In genomic region chr3:101109558-101110021, GRCm38 (mm10) we compare ENCODE assay signal across 8 mouse cellular contexts. TPM values are rescaled to one million over a fixed set of nuclear protein-coding genes. Genes with fewer than 3 reads are reported as not detected.
A peak's percentile ranks its signal among the peaks of the same experiment; 100 is the strongest.
DNase-seq lines count a peak whose midpoint lies in the region; ATAC-seq and TF ChIP-seq lines count a peak whose summit lies in the region.

No protein-coding gene starts in this region.

- H3K9me3 ChIP-seq in forebrain, embryonic 10.5 days, result no peaks in the 10 kb centered on the region
- no peaks in the 10 kb centered on the region for H3K9me3 ChIP-seq in hindbrain, embryonic 16.5 days (ENCODE audit: control insufficient read depth, low read length)

- peak overlapping the region; percentile 96 for H3K27ac ChIP-seq in forebrain, embryonic 10.5 days
- H3K27ac ChIP-seq in hindbrain, embryonic 16.5 days (ENCODE audit: low read depth, low read length), result peak overlapping the region; percentile 80
- no peak overlapping the region for H3K27ac ChIP-seq in liver, adult 2 months (replicated peaks; ENCODE audit: insufficient read depth, low read depth, low read length)

- under 1% methylated on average over 44 of the region's 47 CpGs for WGBS in forebrain, embryonic 10.5 days
- under 1% methylated on average over 30 of the region's 47 CpGs for WGBS in hindbrain, embryonic 16.5 days
- WGBS in liver, adult 2 months, result under 1% methylated on average over 47 of the region's 47 CpGs

- H3K9ac ChIP-seq in hindbrain, embryonic 16.5 days (ENCODE audit: low read depth, low read length), result peak overlapping the region; percentile 94
- peak overlapping the region; percentile 49 for H3K9ac ChIP-seq in liver, adult 2 months (ENCODE audit: low read depth, low read length)

- peaks cover 22% of the 10 kb centered on the region for H3K27me3 ChIP-seq in forebrain, embryonic 10.5 days (ENCODE audit: poor library complexity, severe bottlenecking)
- H3K27me3 ChIP-seq in hindbrain, embryonic 16.5 days (replicated peaks; ENCODE audit: control insufficient read depth, insufficient read depth, low read length), result no peaks in the 10 kb centered on the region
- no peaks in the 10 kb centered on the region for H3K27me3 ChIP-seq in liver, adult 2 months (ENCODE audit: control insufficient read depth, insufficient read depth, low read length)

- peak; percentile 61 for ATAC-seq in hindbrain, embryonic 16.5 days

- no peaks in the 10 kb centered on the region; the same call in 1 of the 2 replicates for H3K36me3 ChIP-seq in forebrain, embryonic 10.5 days (replicated peaks)
- H3K36me3 ChIP-seq in hindbrain, embryonic 16.5 days (ENCODE audit: control insufficient read depth, insufficient read depth, low read length), result no peaks in the 10 kb centered on the region
- no peaks in the 10 kb centered on the region for H3K36me3 ChIP-seq in liver, adult 2 months (ENCODE audit: control insufficient read depth, insufficient read depth, low read length)

- peak overlapping the region; percentile 96 for H3K4me2 ChIP-seq in hindbrain, embryonic 16.5 days (ENCODE audit: low read length)

- no peak for TF ChIP-seq CTCF in liver, adult 2 months (IDR thresholded peaks at IDR 0.05; ENCODE audit: low read depth, low read length)

- DNase-seq in cerebellum, adult 11-12 months, result peak; percentile 6
- DNase-seq in cerebellum, adult 11 months, result no peak
- peak; percentile 31 for DNase-seq in MN1 (ENCODE audit: low spot score)
- DNase-seq in forebrain, embryonic 10.5 days (ENCODE audit: extremely low spot score, low spot score), result peak; percentile 38
- DNase-seq in liver, adult 2 months (ENCODE audit: extremely low read depth, low read depth, low spot score), result peak; percentile 4
- DNase-seq in naive thymus-derived CD4-positive, alpha-beta T cell, adult 2 months (ENCODE audit: low read depth), result peak; percentile 65
- no peak for DNase-seq in layer of hippocampus, adult 9-10 months (ENCODE audit: low spot score)

- TF ChIP-seq POLR2A in liver, adult 2 months (IDR thresholded peaks at IDR 0.05; ENCODE audit: extremely low read depth, insufficient read depth, low read length), result no peak

- H3K4me1 ChIP-seq in forebrain, embryonic 10.5 days, result peaks cover 80% of the 10 kb centered on the region
- peaks cover 27% of the 10 kb centered on the region for H3K4me1 ChIP-seq in hindbrain, embryonic 16.5 days (ENCODE audit: control insufficient read depth, insufficient read depth, low read depth, low read length)
- peaks cover 2% of the 10 kb centered on the region for H3K4me1 ChIP-seq in liver, adult 2 months (ENCODE audit: control insufficient read depth, insufficient read depth, low read length)

- peak overlapping the region; percentile 89 for H3K4me3 ChIP-seq in forebrain, embryonic 10.5 days
- peak overlapping the region; percentile 88 for H3K4me3 ChIP-seq in hindbrain, embryonic 16.5 days (ENCODE audit: low read length)
- peak overlapping the region; percentile 61 for H3K4me3 ChIP-seq in liver, adult 2 months (ENCODE audit: insufficient read depth, low read depth, low read length)

- no peaks in the 10 kb centered on the region for H3K79me2 ChIP-seq in liver, adult 2 months (ENCODE audit: control insufficient read depth, insufficient read depth, low read length)

RNA-seq across cellular contexts. Expression of gene Ptgfrn, which starts 0.5 kb away (rescaled TPM):
- polyA plus RNA-seq in forebrain, embryonic 10.5 days (2016; fragmentation: Nextera tagmentation; extraction: Ambion mirVana), result 3.2 and 3.3 TPM in 2 replicates
- polyA plus RNA-seq in hindbrain, embryonic 16.5 days (2015; fragmentation: Nextera tagmentation; extraction: Ambion mirVana), result 2.8 and 3.1 TPM in 2 replicates
- 1.8 and 2.4 TPM in 2 replicates for total RNA-seq in liver, adult 2 months (2014; rRNA removed)
- polyA plus RNA-seq in liver, adult 2 months (2012; rRNA removed), result 0.86 and 0.88 TPM in 2 replicates

Comparison
In these comparisons a context has a peak if more than half of its experiments do, and no peak if none do; other contexts are left out.
1. DNase-seq: peak in cerebellum, adult 11-12 months (single experiment), MN1 (single experiment), forebrain, embryonic 10.5 days (single experiment), liver, adult 2 months (single experiment) and naive thymus-derived CD4-positive, alpha-beta T cell, adult 2 months (single experiment); none in cerebellum, adult 11 months (single experiment) and layer of hippocampus, adult 9-10 months (single experiment).
2. Peak in every context shown above with its lines, with median percentiles within 50 percentile points of each other: H3K4me3 ChIP-seq.